Mouse (Mus musculus) skeletal muscle tissue, adult 2 months (tissue): ENCODE data around the gene Cnot2.

ENCODE experiments used
- DNase-seq: peaks from one replicate; pipeline ENCODE4 v3.0.0-alpha.2; 2012; ENCODE audit warnings: low read depth, low spot score

The Cnot2 gene

GRCm38 (mm10) chr10:116480988-116481387 lies 100.3 kb downstream of the Cnot2 start:
- no peak for DNase-seq

GRCm38 (mm10) chr10:116476559-116476958 lies 104.8 kb downstream of the Cnot2 start:
- no peak for DNase-seq

GRCm38 (mm10) chr10:116475725-116476124 lies 105.6 kb downstream of the Cnot2 start:
- no peak for DNase-seq

GRCm38 (mm10) chr10:116473759-116474549 lies 107.4 kb downstream of the Cnot2 start, which contains the start of gene Kcnmb4:
Gene Kcnmb4, minus strand, starts transcription at chr10:116473878.
- no peak for DNase-seq

GRCm38 (mm10) chr10:116473071-116473758 lies 108.1 kb downstream of the Cnot2 start:
- no peak for DNase-seq

GRCm38 (mm10) chr10:116472579-116472978 lies 108.7 kb downstream of the Cnot2 start:
- DNase-seq: no peak

GRCm38 (mm10) chr10:116470306-116470925 lies 110.9 kb downstream of the Cnot2 start:
- DNase-seq: no peak

GRCm38 (mm10) chr10:116468094-116468493 lies 113.2 kb downstream of the Cnot2 start:
- DNase-seq: no peak

- no peak for DNase-seq
Measured at GRCm38 (mm10) chr10:116463753-116464345, 117.5 kb downstream of the Cnot2 start.

- DNase-seq: no peak
Measured at GRCm38 (mm10) chr10:116461443-116461842, 119.9 kb downstream of the Cnot2 start.

GRCm38 (mm10) chr10:116458786-116459185 lies 122.5 kb downstream of the Cnot2 start:
- DNase-seq: no peak

- DNase-seq: no peak
Measured at GRCm38 (mm10) chr10:116452771-116453170, 128.5 kb downstream of the Cnot2 start.

- DNase-seq: no peak
Measured at GRCm38 (mm10) chr10:116450621-116451020, 130.7 kb downstream of the Cnot2 start.

- no peak for DNase-seq
Measured at GRCm38 (mm10) chr10:116448166-116448565, 133.1 kb downstream of the Cnot2 start.

- no peak for DNase-seq
Measured at GRCm38 (mm10) chr10:116447176-116447575, 134.1 kb downstream of the Cnot2 start.

GRCm38 (mm10) chr10:116446040-116446439 lies 135.3 kb downstream of the Cnot2 start:
- no peak for DNase-seq

- no peak for DNase-seq
Measured at GRCm38 (mm10) chr10:116444826-116445225, 136.5 kb downstream of the Cnot2 start.

GRCm38 (mm10) chr10:116444371-116444770 lies 136.9 kb downstream of the Cnot2 start:
- DNase-seq: no peak

GRCm38 (mm10) chr10:116440946-116441345 lies 140.4 kb downstream of the Cnot2 start:
- no peak for DNase-seq

- DNase-seq: no peak
Measured at GRCm38 (mm10) chr10:116440088-116440487, 141.2 kb downstream of the Cnot2 start.

GRCm38 (mm10) chr10:116435455-116435854 lies 145.9 kb downstream of the Cnot2 start:
- DNase-seq: no peak
